Mouse (Mus musculus) left cerebral cortex, postnatal 14 days (tissue): ENCODE measurements around the gene Set. TPM values are rescaled to one million over a fixed set of nuclear protein-coding genes. Genes with fewer than 3 reads are reported as not detected.
A peak's percentile ranks its signal among the peaks of the same experiment; 100 is the strongest.

ENCODE experiments used
- DNase-seq, 2 experiments: peaks; one replicate each; pipeline ENCODE4 v3.0.0; 2021 to 2022; ENCODE audit warnings: low spot score in 2 of 2, mixed read lengths in 1 of 2
- intact Hi-C: fragments of 180-260 bp; cut with DNase I; formaldehyde crosslinking; loops from one replicate; pipeline ENCODE4 v1.15.1; 2025
- total RNA-seq, 2 experiments: library from RNA; stranded (reverse); gene quantifications; 2 replicates each; pipeline ENCODE4 v1.2.3; 2021

Gene Set
- total RNA-seq, 2 experiments from 2014 or later = 171 to 193 TPM

GRCm38 (mm10) chr2:30056736-30057135 lies 442 bp upstream of the Set start:
- intact Hi-C loops = no loop called here
- no peak for DNase-seq

- DNase-seq = no peak
- intact Hi-C loops = no loop called here
Observed at GRCm38 (mm10) chr2:30058418-30058817, 1.2 kb downstream of the Set start.

GRCm38 (mm10) chr2:30061215-30062166 lies 4.3 kb downstream of the Set start:
- intact Hi-C loops = no loop called here
- no peak for DNase-seq

- intact Hi-C loops = no loop called here
- DNase-seq = peak in 1 of 2 experiments; percentile 14
Observed at GRCm38 (mm10) chr2:30062249-30063093, 5.3 kb downstream of the Set start.

GRCm38 (mm10) chr2:30063235-30063634 lies 6.1 kb downstream of the Set start:
- intact Hi-C loops = no loop called here
- DNase-seq = no peak

GRCm38 (mm10) chr2:30063791-30064190 lies 6.6 kb downstream of the Set start:
- intact Hi-C loops = no loop called here
- DNase-seq = no peak

- intact Hi-C loops = no loop called here
- DNase-seq = no peak
Observed at GRCm38 (mm10) chr2:30064298-30064697, 7.1 kb downstream of the Set start.

GRCm38 (mm10) chr2:30066046-30066901 lies 9.1 kb downstream of the Set start:
- peak; percentile 91 to 92 for DNase-seq
- intact Hi-C loops = no loop called here

- intact Hi-C loops = no loop called here
- peak in 1 of 2 experiments; percentile 38 for DNase-seq
Observed at GRCm38 (mm10) chr2:30067031-30067888, 10.1 kb downstream of the Set start.

- DNase-seq = no peak
- intact Hi-C loops = no loop called here
Observed at GRCm38 (mm10) chr2:30067962-30068361, 10.8 kb downstream of the Set start.

- DNase-seq = no peak
- intact Hi-C loops = no loop called here
Observed at GRCm38 (mm10) chr2:30072875-30073274, 15.7 kb downstream of the Set start.

GRCm38 (mm10) chr2:30073285-30073684 lies 16.1 kb downstream of the Set start:
- intact Hi-C loops = no loop called here
- no peak for DNase-seq

- no peak for DNase-seq
- intact Hi-C loops = loop anchor here (2.0 kb wide), 1 partner anchor 87 kb away; no protein-coding TSS in a partner anchor
Observed at GRCm38 (mm10) chr2:30075625-30076024, 18.4 kb downstream of the Set start.

GRCm38 (mm10) chr2:30076439-30076838 lies 19.3 kb downstream of the Set start:
- no peak for DNase-seq
- intact Hi-C loops = loop anchor here (2.0 kb wide), 1 partner anchor 86 kb away; no protein-coding TSS in a partner anchor

- intact Hi-C loops = loop anchor here (2.0 kb wide), 1 partner anchor 86 kb away; no protein-coding TSS in a partner anchor
- no peak for DNase-seq
Observed at GRCm38 (mm10) chr2:30076959-30077358, 19.8 kb downstream of the Set start.

GRCm38 (mm10) chr2:30077502-30078348 lies 20.5 kb downstream of the Set start, which contains the start of gene Pkn3:
TSS of gene Pkn3 (plus strand) at chr2:30077684.
- intact Hi-C loops = loop anchor here (2.0 kb wide), 1 partner anchor 85 kb away; no protein-coding TSS in a partner anchor
- peak; percentile 81 for DNase-seq

GRCm38 (mm10) chr2:30078349-30078712 lies 21.2 kb downstream of the Set start:
- intact Hi-C loops = no loop called here
- DNase-seq = no peak
